Mouse (Mus musculus) lung, postnatal 0 days (tissue): ENCODE results near the gene Tmem117.

ENCODE experiments used
- CTCF ChIP-seq: IDR thresholded peaks from 2 replicates; pipeline ENCODE4 v1.5.1; 2016; ENCODE audit warnings: antibody characterized with exemption, mild to moderate bottlenecking
- EP300 ChIP-seq: IDR thresholded peaks from 2 replicates; pipeline ENCODE4 v1.6.1; 2016; ENCODE audit warnings: antibody characterized with exemption, mild to moderate bottlenecking, control low read depth

DNA sequence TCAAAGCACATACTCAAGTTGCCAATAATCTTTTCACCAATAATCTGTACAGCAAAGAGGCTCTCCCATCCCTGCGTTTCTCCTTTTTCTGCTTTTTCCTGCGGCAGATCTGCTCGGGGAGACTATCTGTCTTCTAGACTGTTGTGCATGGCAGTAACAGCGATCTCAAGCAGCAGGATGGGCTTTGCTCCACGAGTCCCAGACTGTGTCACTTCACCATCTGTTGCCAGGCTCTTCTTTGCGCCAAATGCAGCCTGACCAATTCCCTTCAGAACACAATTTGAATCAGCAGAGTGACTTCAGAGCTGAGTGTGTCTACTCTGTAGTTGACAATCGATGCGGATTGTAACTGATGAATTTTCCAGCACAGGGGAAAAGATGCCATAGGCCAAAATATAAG is 415.0 kb downstream of the Tmem117 start:
- TF ChIP-seq EP300, result no peak
- no peak for TF ChIP-seq CTCF
